Mouse (Mus musculus): ENCODE measurements around the gene Galr3. TPM values are rescaled to one million over a fixed set of nuclear protein-coding genes. Genes with fewer than 3 reads are reported as not detected.

Gene Galr3
- polyA plus RNA-seq (2012; rRNA removed): 0.15 and 0.18 TPM in 2 replicates

GRCm38 (mm10) chr15:79041585-79041984 is at the start of gene Galr3:
Galr3 (plus strand) TSS chr15:79041885.

GRCm38 (mm10) chr15:79028237-79028738 is 13.4 kb upstream of the Galr3 start, which contains the start of gene H1f0:
H1f0 (plus strand) TSS chr15:79028450.

GRCm38 (mm10) chr15:79062376-79063159 is 20.9 kb downstream of the Galr3 start, which contains the start of gene Ankrd54:
Ankrd54 (minus strand) TSS chr15:79062893.

GRCm38 (mm10) chr15:79074913-79075532 is 33.3 kb downstream of the Galr3 start, which contains the start of gene Eif3l:
Eif3l (plus strand) TSS chr15:79075179.

Other genes with a start within 250 kb of the Galr3 start
- gene Card10, start 238.8 kb upstream of the Galr3 start, polyA plus RNA-seq (2012; rRNA removed): 4.5 and 5.8 TPM in 2 replicates
- gene Cdc42ep1, start 199.3 kb upstream of the Galr3 start, polyA plus RNA-seq (2012; rRNA removed): 11.7 and 13.7 TPM in 2 replicates
- 1.8 and 3.1 TPM in 2 replicates for gene Lgals2, start 186.4 kb upstream of the Galr3 start, polyA plus RNA-seq (2012; rRNA removed)
- gene Gga1, start 164.7 kb upstream of the Galr3 start, polyA plus RNA-seq (2012; rRNA removed): 16.7 and 19.6 TPM in 2 replicates
- gene Gm49510, start 142.2 kb upstream of the Galr3 start, polyA plus RNA-seq (2012; rRNA removed): not detected in 2 replicates
- 15.3 and 18.9 TPM in 2 replicates for gene Sh3bp1, start 142.1 kb upstream of the Galr3 start, polyA plus RNA-seq (2012; rRNA removed)
- gene Pdxp, start 128.0 kb upstream of the Galr3 start, polyA plus RNA-seq (2012; rRNA removed): 3.1 and 3.6 TPM in 2 replicates
- gene Lgals1, start 115.2 kb upstream of the Galr3 start, polyA plus RNA-seq (2012; rRNA removed): 103 and 125 TPM in 2 replicates
- gene Nol12, start 107.0 kb upstream of the Galr3 start, polyA plus RNA-seq (2012; rRNA removed): 9.5 and 10.2 TPM in 2 replicates
- 16.3 and 19.3 TPM in 2 replicates for gene Triobp, start 94.2 kb upstream of the Galr3 start, polyA plus RNA-seq (2012; rRNA removed)
- gene H1f0, start 13.4 kb upstream of the Galr3 start, polyA plus RNA-seq (2012; rRNA removed): 93.6 and 124 TPM in 2 replicates
- 22.1 TPM in 2 replicates for gene Ankrd54, start 21.0 kb downstream of the Galr3 start, polyA plus RNA-seq (2012; rRNA removed)
- gene Eif3l, start 33.3 kb downstream of the Galr3 start, polyA plus RNA-seq (2012; rRNA removed): 72.6 and 76.3 TPM in 2 replicates
- gene Micall1, start 67.0 kb downstream of the Galr3 start, polyA plus RNA-seq (2012; rRNA removed): 2.0 and 2.6 TPM in 2 replicates
- gene Polr2f, start 99.1 kb downstream of the Galr3 start, polyA plus RNA-seq (2012; rRNA removed): 67.7 and 70.2 TPM in 2 replicates
- 0.63 and 0.97 TPM in 2 replicates for gene 1700088E04Rik, start 99.4 kb downstream of the Galr3 start, polyA plus RNA-seq (2012; rRNA removed)
- 0.74 and 1.3 TPM in 2 replicates for gene Sox10, start 123.4 kb downstream of the Galr3 start, polyA plus RNA-seq (2012; rRNA removed)
- 22.5 and 27.9 TPM in 2 replicates for gene Pick1, start 187.3 kb downstream of the Galr3 start, polyA plus RNA-seq (2012; rRNA removed)
- gene Gm49486, start 187.5 kb downstream of the Galr3 start, polyA plus RNA-seq (2012; rRNA removed): 0.17 and 0.19 TPM in 2 replicates
- 0.01 and 0.02 TPM in 2 replicates for gene Slc16a8, start 212.9 kb downstream of the Galr3 start, polyA plus RNA-seq (2012; rRNA removed)
- gene Baiap2l2, start 243.7 kb downstream of the Galr3 start, polyA plus RNA-seq (2012; rRNA removed): 4.3 and 4.9 TPM in 2 replicates

Measured in liver, embryonic 18 days (tissue).